Mouse (Mus musculus): ENCODE measurements at regions not wholly inside any gene's neighbourhood (a gene's known extent, or its start where the extent isn't known, plus 50 kb on each side); places are given as distances from the start of the nearest gene placed in this dataset.

DNA sequence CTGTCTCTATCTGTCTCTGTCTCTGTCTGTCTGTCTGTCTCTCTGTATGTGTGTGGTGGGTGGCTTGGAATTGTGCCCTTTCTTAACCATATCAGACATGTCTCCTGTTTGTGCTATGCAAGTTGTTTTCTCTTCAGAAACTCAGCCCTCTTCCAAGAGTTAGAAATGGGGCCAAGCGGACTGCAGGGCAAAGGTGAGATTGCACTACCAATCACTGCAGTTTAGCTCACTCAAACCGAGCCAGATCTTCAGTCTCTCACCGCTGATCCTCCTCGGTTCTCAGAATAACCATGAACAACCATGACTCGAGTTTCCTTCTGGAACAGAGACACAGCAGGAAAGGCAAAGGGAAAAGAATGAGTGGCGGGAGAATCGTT lies 137.2 kb downstream of the Dact1 start:
- no peak overlapping the region for H3K27ac ChIP-seq
- DNase-seq (ENCODE audit: low read depth in 3 of 3, low spot score in 3 of 3) (no peak), ATAC-seq (ENCODE audit: insufficient read depth) (no peak)
- TF ChIP-seq EP300 (IDR thresholded peaks at IDR 0.05; ENCODE audit: low read depth), result no peak
- TF ChIP-seq CTCF (IDR thresholded peaks at IDR 0.05; ENCODE audit: low read depth), result no peak
- H3K36me3 ChIP-seq (replicated peaks; ENCODE audit: control insufficient read depth, insufficient read depth, low read depth), result no peaks in the 10 kb centered on the region
- 37% methylated on average over 7 of the region's 7 CpGs for WGBS (ENCODE audit: insufficient replicate concordance)
- no peak overlapping the region for H3K4me2 ChIP-seq (ENCODE audit: low read depth)
- H3K4me3 ChIP-seq (ENCODE audit: insufficient read depth in 1 of 2, low read depth in 2 of 2, low read length in 2 of 2), result no peak overlapping the region
- no peaks in the 10 kb centered on the region for H3K9me3 ChIP-seq (ENCODE audit: control insufficient read depth, low read length)
- H3K4me1 ChIP-seq (replicated peaks; ENCODE audit: control insufficient read depth in 2 of 2, insufficient read depth in 2 of 2, low read length in 1 of 2), result no peaks in the 10 kb centered on the region; a peak in 1 of 4 replicates
- H3K9ac ChIP-seq (replicated peaks), result no peak overlapping the region
- no peaks in the 10 kb centered on the region for H3K27me3 ChIP-seq (ENCODE audit: control insufficient read depth, insufficient read depth, low read length)

DNA sequence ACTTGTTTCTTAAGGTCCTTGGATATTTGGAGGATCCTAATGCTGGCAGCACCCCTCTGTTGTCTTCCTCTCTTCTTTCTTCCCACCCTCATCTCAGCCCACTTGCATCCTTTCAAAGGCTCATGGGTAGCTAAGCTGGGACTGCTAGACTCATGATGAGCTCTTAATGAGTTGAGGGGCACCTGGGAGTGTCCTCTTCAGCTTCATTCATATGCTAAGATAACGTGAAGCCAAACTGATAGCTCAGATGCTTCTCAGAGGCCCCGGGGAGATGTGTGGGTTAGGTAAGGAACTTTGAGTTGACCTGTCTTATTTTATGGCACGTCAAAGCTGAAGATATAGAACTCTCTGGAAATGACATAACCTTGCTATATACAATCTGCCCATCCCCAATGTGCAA lies 139.3 kb downstream of the Dact1 start:
- WGBS (ENCODE audit: insufficient replicate concordance), result 43% methylated on average over 3 of the region's 3 CpGs
- no peak overlapping the region for H3K9ac ChIP-seq (replicated peaks)
- ATAC-seq (ENCODE audit: insufficient read depth) (no peak), DNase-seq (ENCODE audit: low read depth in 3 of 3, low spot score in 3 of 3) (no peak)
- H3K9me3 ChIP-seq (ENCODE audit: control insufficient read depth, low read length), result no peaks in the 10 kb centered on the region
- H3K4me3 ChIP-seq (ENCODE audit: insufficient read depth in 1 of 2, low read depth in 2 of 2, low read length in 2 of 2), result no peak overlapping the region
- H3K4me2 ChIP-seq (ENCODE audit: low read depth), result no peak overlapping the region
- H3K27ac ChIP-seq, result no peak overlapping the region
- H3K36me3 ChIP-seq (replicated peaks; ENCODE audit: control insufficient read depth, insufficient read depth, low read depth), result no peaks in the 10 kb centered on the region
- TF ChIP-seq CTCF (IDR thresholded peaks at IDR 0.05; ENCODE audit: low read depth) (no peak), EP300 (IDR thresholded peaks at IDR 0.05; ENCODE audit: low read depth) (no peak)
- no peaks in the 10 kb centered on the region; a peak in 1 of 4 replicates for H3K4me1 ChIP-seq (replicated peaks; ENCODE audit: control insufficient read depth in 2 of 2, insufficient read depth in 2 of 2, low read length in 1 of 2)
- H3K27me3 ChIP-seq (ENCODE audit: control insufficient read depth, insufficient read depth, low read length), result no peaks in the 10 kb centered on the region

- Histone ChIP-seq H3K9ac (replicated peaks) (no peak overlapping the region), H3K9me3 (ENCODE audit: control insufficient read depth, low read length) (no peaks in the 10 kb centered on the region), H3K27me3 (ENCODE audit: control insufficient read depth, insufficient read depth, low read length) (no peaks in the 10 kb centered on the region), H3K4me3 (ENCODE audit: insufficient read depth in 1 of 2, low read depth in 2 of 2, low read length in 2 of 2) (no peak overlapping the region), H3K4me1 (replicated peaks; ENCODE audit: control insufficient read depth in 2 of 2, insufficient read depth in 2 of 2, low read length in 1 of 2) (no peaks in the 10 kb centered on the region; a peak in 1 of 4 replicates), H3K27ac (no peak overlapping the region), H3K4me2 (ENCODE audit: low read depth) (no peak overlapping the region), H3K36me3 (replicated peaks; ENCODE audit: control insufficient read depth, insufficient read depth, low read depth) (no peaks in the 10 kb centered on the region)
- ATAC-seq (ENCODE audit: insufficient read depth) (no peak), DNase-seq (ENCODE audit: low read depth in 3 of 3, low spot score in 3 of 3) (no peak)
- no peak for TF ChIP-seq CTCF (IDR thresholded peaks at IDR 0.05; ENCODE audit: low read depth)
- TF ChIP-seq EP300 (IDR thresholded peaks at IDR 0.05; ENCODE audit: low read depth), result no peak
- WGBS (ENCODE audit: insufficient replicate concordance), result 52% methylated on average over 4 of the region's 4 CpGs
These were observed 140.4 kb downstream of the Dact1 start for GRCm38 (mm10) chr12:71450128-71450527.

GRCm38 (mm10) chr12:71450680-71451463 lies 141.2 kb downstream of the Dact1 start:
- Histone ChIP-seq H3K9ac (replicated peaks) (no peak overlapping the region), H3K27me3 (ENCODE audit: control insufficient read depth, insufficient read depth, low read length) (no peaks in the 10 kb centered on the region), H3K4me1 (replicated peaks; ENCODE audit: control insufficient read depth in 2 of 2, insufficient read depth in 2 of 2, low read length in 1 of 2) (no peaks in the 10 kb centered on the region; a peak in 1 of 4 replicates), H3K27ac (no peak overlapping the region), H3K9me3 (ENCODE audit: control insufficient read depth, low read length) (no peaks in the 10 kb centered on the region), H3K4me2 (ENCODE audit: low read depth) (no peak overlapping the region), H3K4me3 (ENCODE audit: insufficient read depth in 1 of 2, low read depth in 2 of 2, low read length in 2 of 2) (no peak overlapping the region), H3K36me3 (replicated peaks; ENCODE audit: control insufficient read depth, insufficient read depth, low read depth) (no peaks in the 10 kb centered on the region)
- ATAC-seq (ENCODE audit: insufficient read depth), result no peak
- DNase-seq (ENCODE audit: low read depth in 3 of 3, low spot score in 3 of 3), result no peak
- TF ChIP-seq CTCF (IDR thresholded peaks at IDR 0.05; ENCODE audit: low read depth) (no peak), EP300 (IDR thresholded peaks at IDR 0.05; ENCODE audit: low read depth) (no peak)
- WGBS (ENCODE audit: insufficient replicate concordance), result 65% methylated on average over 14 of the region's 14 CpGs

DNA sequence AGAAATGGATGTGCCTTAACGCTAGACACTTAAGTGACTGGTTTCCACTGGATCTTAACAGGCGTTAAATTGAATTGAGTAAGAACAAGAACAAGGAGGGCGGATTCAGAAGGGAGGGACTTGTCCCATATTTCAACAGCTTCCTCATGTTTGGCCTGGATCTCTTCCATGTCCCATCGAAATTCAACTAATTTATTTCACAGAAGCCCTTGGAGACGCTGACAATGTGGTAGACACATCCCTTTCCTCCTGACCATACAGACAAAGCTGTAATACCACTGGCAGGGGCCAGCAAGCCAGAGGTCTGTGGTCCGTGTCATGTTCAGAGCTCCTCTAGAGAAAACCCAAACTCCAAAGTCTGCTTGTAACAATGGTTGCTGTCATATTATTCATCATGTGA lies 147.2 kb downstream of the Dact1 start:
- H3K4me2 ChIP-seq (ENCODE audit: low read depth), result no peak overlapping the region
- no peak for DNase-seq (ENCODE audit: low read depth in 3 of 3, low spot score in 3 of 3)
- TF ChIP-seq EP300 (IDR thresholded peaks at IDR 0.05; ENCODE audit: low read depth), result no peak
- H3K9me3 ChIP-seq (ENCODE audit: control insufficient read depth, low read length), result no peaks in the 10 kb centered on the region
- no peaks in the 10 kb centered on the region for H3K36me3 ChIP-seq (replicated peaks; ENCODE audit: control insufficient read depth, insufficient read depth, low read depth)
- H3K4me3 ChIP-seq (ENCODE audit: insufficient read depth in 1 of 2, low read depth in 2 of 2, low read length in 2 of 2), result no peak overlapping the region
- no peaks in the 10 kb centered on the region for H3K27me3 ChIP-seq (ENCODE audit: control insufficient read depth, insufficient read depth, low read length)
- H3K27ac ChIP-seq, result no peak overlapping the region
- 64% methylated on average over 6 of the region's 6 CpGs for WGBS (ENCODE audit: insufficient replicate concordance)
- no peak for ATAC-seq (ENCODE audit: insufficient read depth)
- no peak overlapping the region for H3K9ac ChIP-seq (replicated peaks)
- H3K4me1 ChIP-seq (replicated peaks; ENCODE audit: control insufficient read depth in 2 of 2, insufficient read depth in 2 of 2, low read length in 1 of 2), result no peaks in the 10 kb centered on the region

Measured in liver, embryonic 14.5 days (tissue).